In the genomic region with DNA sequence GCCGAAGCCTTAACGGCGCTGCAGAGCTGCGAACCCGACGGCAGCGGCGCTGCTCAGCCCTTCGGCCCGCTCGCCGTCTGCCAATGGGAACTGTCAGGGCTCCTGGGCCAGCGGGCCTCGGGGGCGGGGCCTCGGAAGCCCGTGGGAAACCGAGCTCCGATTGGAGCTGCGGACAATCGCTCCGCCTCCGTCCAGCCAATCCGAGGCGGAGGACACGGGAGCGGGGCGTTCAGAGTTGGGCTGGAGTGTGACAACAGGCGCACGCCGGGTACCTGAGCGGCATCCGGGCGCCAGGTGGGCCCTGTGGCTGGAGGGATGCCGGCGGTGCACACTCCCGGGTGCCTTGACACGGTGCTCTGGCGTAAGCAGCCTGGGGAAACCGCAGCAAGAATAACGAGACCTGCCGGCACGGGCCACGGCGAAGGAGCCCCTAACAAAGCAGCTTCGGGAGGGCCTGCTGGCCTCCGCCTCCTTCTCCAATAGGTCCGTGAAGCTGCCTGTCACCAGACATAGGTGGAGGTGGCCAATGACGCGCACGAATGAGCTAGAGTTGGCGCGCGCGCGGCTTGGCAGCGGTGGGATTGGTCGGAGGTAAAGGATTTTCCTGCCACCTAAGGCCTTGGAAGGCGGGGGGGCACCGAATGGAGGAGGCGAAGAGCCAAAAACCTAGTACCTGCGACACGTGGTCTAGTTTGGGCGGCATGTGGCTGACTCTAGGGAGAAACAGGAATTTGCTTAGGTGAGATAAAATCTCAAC, we compare ENCODE assay signal across 8 mouse cellular contexts. TPM values are rescaled to one million over a fixed set of nuclear protein-coding genes. Genes with fewer than 3 reads are reported as not detected.
DNase-seq lines count a peak whose midpoint lies in the region; ATAC-seq and TF ChIP-seq lines count a peak whose summit lies in the region.

A gene (minus strand): TSS at position 10 of the 757 bp plus-strand sequence.

- no peaks in the 10 kb centered on the region for H3K27me3 ChIP-seq in MEL (ENCODE audit: control insufficient read depth in 1 of 2, insufficient read depth in 2 of 2, low read length in 2 of 2)
- no peaks in the 10 kb centered on the region for H3K27me3 ChIP-seq in forebrain, embryonic 15.5 days
- H3K27me3 ChIP-seq in liver, postnatal 0 days (ENCODE audit: insufficient read depth, low read length): peaks cover 7% of the 10 kb centered on the region; the same call in 1 of the 2 replicates
- no peaks in the 10 kb centered on the region for H3K27me3 ChIP-seq in neural tube, embryonic 13.5 days

- H3K4me2 ChIP-seq in forebrain, embryonic 15.5 days (replicated peaks): peak within 1 kb of the TSS; percentile 81
- H3K4me2 ChIP-seq in liver, postnatal 0 days (ENCODE audit: low read depth, low read length): peak within 1 kb of the TSS; percentile 96
- peak within 1 kb of the TSS; percentile 85 for H3K4me2 ChIP-seq in neural tube, embryonic 13.5 days

- peaks cover 2% of the 10 kb centered on the region for H3K79me2 ChIP-seq in MEL (ENCODE audit: control insufficient read depth, insufficient read depth, low read length, poor library complexity)

- intact Hi-C loops in heart, postnatal 25 days (cut with DNase I): no loop called here

- TF ChIP-seq POLR2A in MEL (IDR thresholded peaks at IDR 0.05; ENCODE audit: control insufficient read depth in 1 of 2, insufficient read depth in 1 of 2, low read depth in 1 of 2, low read length in 2 of 2, poor library complexity in 1 of 2): peak; percentile 81 to 84

- no peak for TF ChIP-seq RAD21 in MEL (IDR thresholded peaks at IDR 0.05; ENCODE audit: low read depth, low read length)

- ATAC-seq in forebrain, embryonic 15.5 days (replicated peaks): peak; percentile 98
- ATAC-seq in liver, postnatal 0 days: peak; percentile 96
- peak; percentile 97 for ATAC-seq in neural tube, embryonic 13.5 days (ENCODE audit: low read depth)

- H3K27ac ChIP-seq in MEL (ENCODE audit: control insufficient read depth, low read depth, low read length): peak within 1 kb of the TSS; percentile 76
- peak within 1 kb of the TSS; percentile 94 for H3K27ac ChIP-seq in forebrain, embryonic 15.5 days (replicated peaks)
- H3K27ac ChIP-seq in liver, postnatal 0 days (ENCODE audit: low read depth): peak within 1 kb of the TSS; percentile 53
- H3K27ac ChIP-seq in neural tube, embryonic 13.5 days (replicated peaks): peak within 1 kb of the TSS; percentile 92

- under 1% methylated on average over 64 of the region's 64 CpGs for WGBS in forebrain, embryonic 15.5 days
- WGBS in liver, postnatal 0 days (ENCODE audit: insufficient replicate concordance): under 1% methylated on average over 64 of the region's 64 CpGs
- WGBS in neural tube, embryonic 13.5 days: under 1% methylated on average over 64 of the region's 64 CpGs

- peak in 2 of 3 experiments; percentile 37 to 52; a peak in 5 of 6 replicates for TF ChIP-seq CTCF in MEL (IDR thresholded peaks at IDR 0.05 in 2 of 3, conservative IDR thresholded peaks at IDR 0.05 in 1 of 3; ENCODE audit: control insufficient read depth in 1 of 3, insufficient read depth in 1 of 3, low read depth in 2 of 3, low read length in 3 of 3, poor library complexity in 1 of 3, severe bottlenecking in 1 of 3)
- peak; percentile 60 for TF ChIP-seq CTCF in liver, postnatal 0 days (IDR thresholded peaks at IDR 0.05; ENCODE audit: low read depth)

- peaks cover 0 to 12% of the 10 kb centered on the region in 2 experiments; a peak in 2 of 4 replicates for H3K36me3 ChIP-seq in MEL (ENCODE audit: control insufficient read depth in 1 of 2, insufficient read depth in 2 of 2, low read length in 2 of 2)
- H3K36me3 ChIP-seq in forebrain, embryonic 15.5 days: no peaks in the 10 kb centered on the region
- H3K36me3 ChIP-seq in liver, postnatal 0 days (replicated peaks; ENCODE audit: insufficient read depth, low read length): no peaks in the 10 kb centered on the region
- no peaks in the 10 kb centered on the region for H3K36me3 ChIP-seq in neural tube, embryonic 13.5 days

- TF ChIP-seq EP300 in MEL (IDR thresholded peaks at IDR 0.05; ENCODE audit: low read depth in 1 of 2, low read length in 2 of 2): no peak; a peak in 1 of 4 replicates
- no peak for TF ChIP-seq EP300 in liver, postnatal 0 days (IDR thresholded peaks at IDR 0.05; ENCODE audit: low read depth)

- H3K4me1 ChIP-seq in MEL (ENCODE audit: control insufficient read depth in 1 of 2, insufficient read depth in 2 of 2, low read length in 2 of 2): peaks cover 4 to 9% of the 10 kb centered on the region in 2 experiments; a peak in 3 of 4 replicates
- peaks cover 24% of the 10 kb centered on the region for H3K4me1 ChIP-seq in forebrain, embryonic 15.5 days
- peaks cover 26% of the 10 kb centered on the region for H3K4me1 ChIP-seq in liver, postnatal 0 days (ENCODE audit: insufficient read depth)
- H3K4me1 ChIP-seq in neural tube, embryonic 13.5 days (replicated peaks): peaks cover 38% of the 10 kb centered on the region

- peak; percentile 99 for DNase-seq in MEL (ENCODE audit: low read depth, low spot score)
- peak; percentile 99 to 100 for DNase-seq in cerebellum, adult 18-20 months
- peak; percentile 91 for DNase-seq in heart, postnatal 25 days (ENCODE audit: low spot score)
- DNase-seq in layer of hippocampus, adult 11-12 months (ENCODE audit: low spot score): peak; percentile 96
- peak; percentile 96 for DNase-seq in liver, postnatal 0 days
- DNase-seq in telencephalon, adult 2 months (ENCODE audit: low read depth, low spot score): peak; percentile 96

- H3K9ac ChIP-seq in MEL (ENCODE audit: control insufficient read depth, low read depth, low read length, poor library complexity, severe bottlenecking): peak within 1 kb of the TSS; percentile 81
- H3K9ac ChIP-seq in forebrain, embryonic 15.5 days (replicated peaks): peak within 1 kb of the TSS; percentile 90
- H3K9ac ChIP-seq in liver, postnatal 0 days (replicated peaks): peak within 1 kb of the TSS; percentile 63
- H3K9ac ChIP-seq in neural tube, embryonic 13.5 days: peak within 1 kb of the TSS; percentile 89

- H3K4me3 ChIP-seq in MEL (ENCODE audit: control insufficient read depth in 1 of 2, insufficient read depth in 1 of 2, low read depth in 2 of 2, low read length in 2 of 2): peak within 1 kb of the TSS; percentile 72 to 78
- H3K4me3 ChIP-seq in forebrain, embryonic 15.5 days: peak within 1 kb of the TSS; percentile 67
- peak within 1 kb of the TSS; percentile 58 for H3K4me3 ChIP-seq in liver, postnatal 0 days (ENCODE audit: low read depth, low read length)
- peak within 1 kb of the TSS; percentile 70 for H3K4me3 ChIP-seq in neural tube, embryonic 13.5 days

- H3K9me3 ChIP-seq in MEL (replicated peaks; ENCODE audit: insufficient read depth, low read length): no peaks in the 10 kb centered on the region
- H3K9me3 ChIP-seq in forebrain, embryonic 15.5 days: no peaks in the 10 kb centered on the region
- no peaks in the 10 kb centered on the region for H3K9me3 ChIP-seq in liver, postnatal 0 days (ENCODE audit: low read length)
- no peaks in the 10 kb centered on the region for H3K9me3 ChIP-seq in neural tube, embryonic 13.5 days

TF ChIP-seq in MEL, 35 proteins besides CTCF, POLR2A, EP300 and RAD21 (continues in another document):
- TF ChIP-seq TBP (IDR thresholded peaks at IDR 0.05; ENCODE audit: low read depth, low read length) (no peak), CHD1 (IDR thresholded peaks at IDR 0.05; ENCODE audit: low read depth, low read length) (no peak), MXI1 (IDR thresholded peaks at IDR 0.05; ENCODE audit: low read depth, low read length) (peak; percentile 96), POLR2AphosphoS5 (IDR thresholded peaks at IDR 0.05; ENCODE audit: borderline replicate concordance, low read depth, low read length) (no peak), ZKSCAN1 (IDR thresholded peaks at IDR 0.05; ENCODE audit: low read depth, low read length) (no peak), E2F4 (IDR thresholded peaks at IDR 0.05; ENCODE audit: borderline replicate concordance, low read depth, low read length) (peak; percentile 96; the same call in 1 of the 2 replicates), MAFK (IDR thresholded peaks at IDR 0.05; ENCODE audit: borderline replicate concordance, low read depth, low read length) (no peak), MEF2A (IDR thresholded peaks at IDR 0.05; ENCODE audit: extremely low read depth, insufficient replicate concordance, low read depth, low read length, poor library complexity, severe bottlenecking) (no peak), GABPA (IDR thresholded peaks at IDR 0.05; ENCODE audit: low read depth, low read length) (no peak), ZC3H11A (IDR thresholded peaks at IDR 0.05; ENCODE audit: low read depth, low read length) (no peak), NELFE (IDR thresholded peaks at IDR 0.05; ENCODE audit: low read depth, low read length) (peak; percentile 84), GATA1 (IDR thresholded peaks at IDR 0.05; ENCODE audit: low read depth, low read length) (no peak; the same call in 1 of the 2 replicates), MAX (IDR thresholded peaks at IDR 0.05; ENCODE audit: low read length) (peak; percentile 99), ZNF384 (IDR thresholded peaks at IDR 0.05; ENCODE audit: low read depth, low read length) (no peak), MAZ (IDR thresholded peaks at IDR 0.05; ENCODE audit: low read depth, low read length) (peak; percentile 86), NRF1 (IDR thresholded peaks at IDR 0.05; ENCODE audit: insufficient read depth, low read depth, low read length, poor library complexity, severe bottlenecking) (peak; percentile 56), USF2 (IDR thresholded peaks at IDR 0.05; ENCODE audit: borderline replicate concordance in 1 of 2, insufficient read depth in 1 of 2, low read depth in 1 of 2, low read length in 2 of 2) (no peak), HCFC1 (IDR thresholded peaks at IDR 0.05; ENCODE audit: low read depth, low read length) (peak; percentile 68), TCF12 (IDR thresholded peaks at IDR 0.05; ENCODE audit: low read depth, low read length) (peak; percentile 50; the same call in 1 of the 2 replicates), SMC3 (IDR thresholded peaks at IDR 0.05; ENCODE audit: low read depth, low read length) (no peak), JUND (IDR thresholded peaks at IDR 0.05; ENCODE audit: low read depth, low read length) (no peak), TAL1 (IDR thresholded peaks at IDR 0.05; ENCODE audit: low read length) (no peak), ELF1 (IDR thresholded peaks at IDR 0.05; ENCODE audit: low read depth, low read length) (0 out of 2 replicates have a peak, but pooled peaks have one; percentile 35)

RNA-seq across cellular contexts. Expression of the gene that starts here (rescaled TPM):
- total RNA-seq in MEL (2012; rRNA removed): 15.0 and 16.7 TPM in 2 replicates
- polyA plus RNA-seq in MEL (2012; ENCODE audit: insufficient read depth in 1 of 2, insufficient read length in 2 of 2, low read depth in 1 of 2, low replicate concordance in 2 of 2, missing spikeins in 1 of 2): 10 to 100 TPM; 19.9 to 23.9 TPM
- 33.8 and 35.1 TPM in 2 replicates for polyA plus RNA-seq in forebrain, embryonic 15.5 days (2015; fragmentation: Nextera tagmentation; extraction: Ambion mirVana)
- total RNA-seq in heart, postnatal 25 days (2021): 1 to 10 TPM; 6.7 to 7.8 TPM
- polyA plus RNA-seq in liver, postnatal 0 days (2015; fragmentation: Nextera tagmentation; extraction: Ambion mirVana): 3.2 TPM in 2 replicates
- 21.2 and 21.9 TPM in 2 replicates for polyA plus RNA-seq in neural tube, embryonic 13.5 days (2015; fragmentation: Nextera tagmentation; extraction: Ambion mirVana)

Comparison
In these comparisons a context has a peak if more than half of its experiments do, and no peak if none do; other contexts are left out.
1. Peak in every context shown above with its lines: DNase-seq, ATAC-seq, H3K4me3 ChIP-seq and H3K27ac ChIP-seq.